Mouse (Mus musculus) kidney, embryonic 16.5 days (tissue): ENCODE results near the gene Lect2. TPM values are rescaled to one million over a fixed set of nuclear protein-coding genes. Genes with fewer than 3 reads are reported as not detected.
A peak's percentile ranks its signal among the peaks of the same experiment; 100 is the strongest.

Experiments used
- ATAC-seq: fragments of 200-750 bp; cut with Nextera tagmentation; 2 replicates; pipeline ENCODE4 v1.8.0; 2017; ENCODE audit warnings: moderate TSS enrichment; ENCODE audit not compliant: low FRiP score, low TSS enrichment
- H3K27ac ChIP-seq: fragments of 300-500 bp; sonication (generic); 2 replicates; pipeline ENCODE4 v1.5.1; 2014; ENCODE audit warnings: low read length
- H3K27me3 ChIP-seq: fragments of 300-500 bp; sonication (generic); 2 replicates; pipeline ENCODE4 v1.6.1; 2014; ENCODE audit warnings: low read length, control low read depth, mixed read lengths; ENCODE audit not compliant: insufficient read depth
- H3K36me3 ChIP-seq: fragments of 300-500 bp; sonication (generic); 2 replicates; pipeline ENCODE4 v1.6.1; 2014; ENCODE audit warnings: low read length, control low read depth, mixed read lengths; ENCODE audit not compliant: insufficient read depth
- H3K4me1 ChIP-seq: fragments of 300-500 bp; sonication (generic); 2 replicates; pipeline ENCODE4 v1.6.1; 2014; ENCODE audit warnings: low read length, control low read depth, mixed read lengths; ENCODE audit not compliant: insufficient read depth
- H3K4me2 ChIP-seq: fragments of 300-500 bp; sonication (generic); replicated peaks from 2 replicates; pipeline ENCODE4 v1.6.1; 2014; ENCODE audit warnings: low read depth, low read length
- H3K4me3 ChIP-seq: fragments of 300-500 bp; sonication (generic); 2 replicates; pipeline ENCODE4 v1.5.1; 2014; ENCODE audit warnings: mild to moderate bottlenecking, low read length
- H3K9ac ChIP-seq: fragments of 300-500 bp; sonication (generic); replicated peaks from 2 replicates; pipeline ENCODE4 v1.6.1; 2014; ENCODE audit warnings: low read length
- H3K9me3 ChIP-seq: fragments of 300-500 bp; sonication (generic); 2 replicates; pipeline ENCODE4 v1.6.1; 2016; ENCODE audit warnings: low read length, control low read depth
- WGBS: fragments of 180-500 bp; shearing (Covaris S2); extraction: QIAGEN DNeasy Blood & Tissue Kit; methylation state at CpG from one replicate; pipeline ENCODE4 v1.1.7; 2014; 5-methylcytosine and 5-hydroxymethylcytosine counted together
- polyA plus RNA-seq: library from polyadenylated mRNA; unstranded; fragments of >200 nt; fragmentation: Nextera tagmentation; extraction: Ambion mirVana; gene quantifications from 2 replicates; pipeline ENCODE4 v1.2.1, GENCODE M21; 2015

Gene Lect2
- polyA plus RNA-seq, 1 experiment from 2014 or later, result 1.1 TPM

GRCm38 (mm10) chr13:56561129-56561528, 12.8 kb upstream of the Lect2 start:
- Histone ChIP-seq H3K27ac (no peak overlapping the region), H3K9me3 (no peaks in the 10 kb centered on the region), H3K4me3 (no peak overlapping the region), H3K9ac (no peak overlapping the region), H3K4me1 (peaks cover 15% of the 10 kb centered on the region), H3K4me2 (no peak overlapping the region), H3K36me3 (no peaks in the 10 kb centered on the region), H3K27me3 (no peaks in the 10 kb centered on the region)
- ATAC-seq, result 0 out of 2 replicates have a peak, but pooled peaks have one; percentile 62
- 59% methylated on average over 8 of the region's 8 CpGs for WGBS

GRCm38 (mm10) chr13:56559841-56560370, 11.6 kb upstream of the Lect2 start:
- Histone ChIP-seq H3K9me3 (no peaks in the 10 kb centered on the region), H3K27me3 (no peaks in the 10 kb centered on the region), H3K36me3 (no peaks in the 10 kb centered on the region), H3K4me3 (no peak overlapping the region), H3K9ac (no peak overlapping the region), H3K27ac (no peak overlapping the region), H3K4me2 (no peak overlapping the region), H3K4me1 (peaks cover 15% of the 10 kb centered on the region)
- no peak for ATAC-seq
- WGBS, result 78% methylated on average over 6 of the region's 6 CpGs

- Histone ChIP-seq H3K9me3 (no peaks in the 10 kb centered on the region), H3K9ac (no peak overlapping the region), H3K27me3 (no peaks in the 10 kb centered on the region), H3K4me2 (no peak overlapping the region), H3K36me3 (no peaks in the 10 kb centered on the region), H3K27ac (no peak overlapping the region), H3K4me1 (peaks cover 15% of the 10 kb centered on the region), H3K4me3 (no peak overlapping the region)
- WGBS, result 60% methylated on average over 3 of the region's 3 CpGs
- no peak for ATAC-seq
Measured at GRCm38 (mm10) chr13:56558811-56559210, 10.5 kb upstream of the Lect2 start.

- no peak overlapping the region for H3K27ac ChIP-seq
- H3K9ac ChIP-seq, result no peak overlapping the region
- no peaks in the 10 kb centered on the region for H3K9me3 ChIP-seq
- H3K4me2 ChIP-seq, result no peak overlapping the region
- 59% methylated on average over 3 of the region's 3 CpGs for WGBS
- ATAC-seq, result no peak
- no peaks in the 10 kb centered on the region for H3K36me3 ChIP-seq
- no peak overlapping the region for H3K4me3 ChIP-seq
- H3K27me3 ChIP-seq, result no peaks in the 10 kb centered on the region
- H3K4me1 ChIP-seq, result peaks cover 21% of the 10 kb centered on the region
Measured at GRCm38 (mm10) chr13:56556701-56557100, 8.4 kb upstream of the Lect2 start.

- Histone ChIP-seq H3K9me3 (no peaks in the 10 kb centered on the region), H3K4me2 (no peak overlapping the region), H3K9ac (no peak overlapping the region), H3K27me3 (no peaks in the 10 kb centered on the region), H3K27ac (no peak overlapping the region), H3K4me3 (no peak overlapping the region), H3K36me3 (no peaks in the 10 kb centered on the region), H3K4me1 (peaks cover 21% of the 10 kb centered on the region)
- ATAC-seq, result no peak
- WGBS, result 0% methylated on average over 1 of the region's 1 CpGs
Measured at GRCm38 (mm10) chr13:56555957-56556356, 7.7 kb upstream of the Lect2 start.

- 19% methylated on average over 2 of the region's 2 CpGs for WGBS
- Histone ChIP-seq H3K27me3 (no peaks in the 10 kb centered on the region), H3K27ac (no peak overlapping the region), H3K9ac (no peak overlapping the region), H3K4me3 (no peak overlapping the region), H3K4me2 (no peak overlapping the region), H3K9me3 (no peaks in the 10 kb centered on the region), H3K4me1 (peaks cover 11% of the 10 kb centered on the region), H3K36me3 (no peaks in the 10 kb centered on the region)
- ATAC-seq, result no peak; the same call in 1 of the 2 replicates
Measured at GRCm38 (mm10) chr13:56554409-56554808, 6.1 kb upstream of the Lect2 start.

- peaks cover 11% of the 10 kb centered on the region for H3K4me1 ChIP-seq
- no peak overlapping the region for H3K4me2 ChIP-seq
- 58% methylated on average over 2 of the region's 2 CpGs for WGBS
- H3K27ac ChIP-seq, result no peak overlapping the region
- no peaks in the 10 kb centered on the region for H3K27me3 ChIP-seq
- no peaks in the 10 kb centered on the region for H3K36me3 ChIP-seq
- H3K9me3 ChIP-seq, result no peaks in the 10 kb centered on the region
- no peak overlapping the region for H3K4me3 ChIP-seq
- ATAC-seq, result no peak
- no peak overlapping the region for H3K9ac ChIP-seq
Measured at GRCm38 (mm10) chr13:56553923-56554322, 5.6 kb upstream of the Lect2 start.

GRCm38 (mm10) chr13:56551661-56552060, 3.4 kb upstream of the Lect2 start:
- Histone ChIP-seq H3K4me3 (no peak overlapping the region), H3K36me3 (no peaks in the 10 kb centered on the region), H3K4me2 (no peak overlapping the region), H3K9me3 (no peaks in the 10 kb centered on the region), H3K27me3 (no peaks in the 10 kb centered on the region), H3K27ac (no peak overlapping the region), H3K4me1 (peaks cover 9% of the 10 kb centered on the region), H3K9ac (no peak overlapping the region)
- no peak for ATAC-seq
- 79% methylated on average over 6 of the region's 6 CpGs for WGBS

GRCm38 (mm10) chr13:56550574-56550973, 2.3 kb upstream of the Lect2 start:
- WGBS, result 13% methylated on average over 1 of the region's 1 CpGs
- Histone ChIP-seq H3K4me2 (no peak overlapping the region), H3K9me3 (no peaks in the 10 kb centered on the region), H3K4me1 (peaks cover 9% of the 10 kb centered on the region), H3K36me3 (no peaks in the 10 kb centered on the region), H3K27ac (no peak overlapping the region), H3K4me3 (no peak overlapping the region), H3K27me3 (no peaks in the 10 kb centered on the region), H3K9ac (no peak overlapping the region)
- no peak for ATAC-seq

GRCm38 (mm10) chr13:56549364-56549763, 1.1 kb upstream of the Lect2 start:
- H3K4me3 ChIP-seq, result no peak overlapping the region
- ATAC-seq, result no peak
- no peak overlapping the region for H3K4me2 ChIP-seq
- no peaks in the 10 kb centered on the region for H3K27me3 ChIP-seq
- peaks cover 9% of the 10 kb centered on the region for H3K4me1 ChIP-seq
- no peak overlapping the region for H3K27ac ChIP-seq
- H3K9me3 ChIP-seq, result no peaks in the 10 kb centered on the region
- 70% methylated on average over 4 of the region's 4 CpGs for WGBS
- H3K36me3 ChIP-seq, result no peaks in the 10 kb centered on the region
- no peak overlapping the region for H3K9ac ChIP-seq
